Mouse (Mus musculus): Measurements from ENCODE around the gene Taf6l. TPM values are rescaled to one million over a fixed set of nuclear protein-coding genes. Genes with fewer than 3 reads are reported as not detected.

Taf6l gene
- polyA plus RNA-seq, 1 experiment from 2014 or later: 32.2 TPM

DNA sequence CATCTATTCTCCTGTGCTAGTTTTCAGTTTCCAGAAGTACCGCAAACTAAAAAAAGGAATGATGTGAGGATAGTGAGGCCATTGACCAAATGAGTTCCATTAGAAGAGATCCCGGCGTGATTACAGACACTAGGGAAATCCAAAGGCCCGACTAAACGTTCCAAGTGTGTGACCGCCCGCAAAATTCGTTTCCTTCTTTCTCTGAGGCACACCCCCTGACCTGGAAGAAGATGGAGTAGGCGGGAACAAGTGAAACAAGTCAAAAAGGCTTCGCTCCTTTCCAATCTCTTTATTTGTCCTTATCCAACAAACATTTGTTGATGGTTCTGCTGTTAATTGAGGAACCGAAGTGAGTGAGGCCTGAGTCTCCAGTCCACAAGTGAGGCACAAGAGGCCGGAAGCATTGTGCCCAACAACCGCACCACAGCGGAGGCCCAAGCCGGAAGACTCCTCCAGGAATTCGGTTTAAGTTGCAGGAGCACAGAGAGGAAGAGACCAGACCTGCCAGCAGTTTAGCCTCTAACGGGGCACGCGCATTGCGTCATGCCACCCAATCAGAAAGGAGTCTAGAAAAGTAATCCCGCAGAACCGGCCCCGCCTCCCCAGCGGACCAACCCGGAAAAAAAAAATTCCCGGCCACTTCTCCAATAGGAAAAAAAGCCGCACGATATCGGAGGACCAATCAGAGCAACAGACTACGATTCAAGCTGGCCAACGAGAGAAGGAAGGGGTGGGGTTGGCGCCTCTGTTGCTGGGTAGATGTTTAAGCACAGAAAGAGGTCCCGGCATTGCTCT is 32.8 kb upstream of the Taf6l start, which contains the start of gene Ttc9c:
Ttc9c (minus strand) TSS at position 533 of the 795 bp plus-strand sequence.
- peak within 1 kb of the TSS; percentile 93 for H3K9ac ChIP-seq (replicated peaks; ENCODE audit: low read depth, low read length)
- peak; percentile 91 for ATAC-seq
- H3K27ac ChIP-seq (ENCODE audit: low read length): peak within 1 kb of the TSS; percentile 100
- H3K27me3 ChIP-seq (replicated peaks; ENCODE audit: control insufficient read depth, insufficient read depth, low read length): no peaks in the 10 kb centered on the region
- H3K9me3 ChIP-seq (ENCODE audit: control insufficient read depth, low read length): no peaks in the 10 kb centered on the region
- under 1% methylated on average over 33 of the region's 33 CpGs for WGBS
- H3K36me3 ChIP-seq (ENCODE audit: control insufficient read depth, insufficient read depth): no peaks in the 10 kb centered on the region; the same call in 1 of the 2 replicates
- H3K4me2 ChIP-seq (ENCODE audit: low read length): peak within 1 kb of the TSS; percentile 92
- peak within 1 kb of the TSS; percentile 99 for H3K4me3 ChIP-seq (replicated peaks; ENCODE audit: low read length)
- H3K4me1 ChIP-seq (replicated peaks; ENCODE audit: control insufficient read depth, insufficient read depth, low read length): peaks cover 50% of the 10 kb centered on the region

DNA sequence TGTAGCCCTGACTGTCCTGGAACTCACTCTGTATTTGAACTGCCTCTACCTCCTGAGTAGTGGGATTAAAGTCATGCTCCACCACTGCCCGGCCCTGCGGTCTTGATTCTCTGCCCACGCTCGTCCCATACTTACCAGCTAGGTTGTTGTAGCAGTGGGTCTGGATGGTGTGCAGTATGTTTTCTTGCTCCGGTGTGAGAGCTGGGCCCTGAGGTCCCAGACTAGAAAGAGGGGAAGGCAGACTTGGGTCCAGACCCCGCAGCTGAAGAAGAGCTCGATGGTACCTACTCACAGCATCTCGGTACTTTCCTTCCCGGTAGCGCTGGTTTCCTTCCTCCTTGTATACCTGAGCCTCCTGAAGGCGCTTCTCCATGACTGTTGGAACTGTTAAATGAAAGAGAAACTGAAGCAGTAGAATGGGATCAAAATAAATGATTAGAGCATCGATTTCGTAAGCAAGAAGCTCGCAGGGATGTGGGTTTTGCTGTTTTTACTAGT is 32.1 kb upstream of the Taf6l start:
- 25% methylated on average over 14 of the region's 14 CpGs for WGBS
- Histone ChIP-seq H3K9me3 (ENCODE audit: control insufficient read depth, low read length) (no peaks in the 10 kb centered on the region), H3K4me2 (ENCODE audit: low read length) (peak overlapping the region; percentile 92), H3K4me1 (replicated peaks; ENCODE audit: control insufficient read depth, insufficient read depth, low read length) (peaks cover 48% of the 10 kb centered on the region), H3K9ac (replicated peaks; ENCODE audit: low read depth, low read length) (peak overlapping the region; percentile 61), H3K36me3 (ENCODE audit: control insufficient read depth, insufficient read depth) (no peaks in the 10 kb centered on the region), H3K27me3 (replicated peaks; ENCODE audit: control insufficient read depth, insufficient read depth, low read length) (no peaks in the 10 kb centered on the region), H3K27ac (ENCODE audit: low read length) (peak overlapping the region; percentile 90), H3K4me3 (replicated peaks; ENCODE audit: low read length) (peak overlapping the region; percentile 99)
- ATAC-seq: no peak

GRCm38 (mm10) chr19:8817001-8817400 is 30.8 kb upstream of the Taf6l start:
- Histone ChIP-seq H3K27me3 (replicated peaks; ENCODE audit: control insufficient read depth, insufficient read depth, low read length) (no peaks in the 10 kb centered on the region), H3K9me3 (ENCODE audit: control insufficient read depth, low read length) (no peaks in the 10 kb centered on the region), H3K36me3 (ENCODE audit: control insufficient read depth, insufficient read depth) (no peaks in the 10 kb centered on the region), H3K4me1 (replicated peaks; ENCODE audit: control insufficient read depth, insufficient read depth, low read length) (peaks cover 36% of the 10 kb centered on the region), H3K4me2 (ENCODE audit: low read length) (peak overlapping the region; percentile 12), H3K27ac (ENCODE audit: low read length) (no peak overlapping the region), H3K4me3 (replicated peaks; ENCODE audit: low read length) (no peak overlapping the region), H3K9ac (replicated peaks; ENCODE audit: low read depth, low read length) (0 out of 2 replicates have a peak overlapping the region, but pooled peaks have one; percentile 33)
- 63% methylated on average over 3 of the region's 3 CpGs for WGBS
- ATAC-seq: no peak

GRCm38 (mm10) chr19:8815812-8816211 is 29.6 kb upstream of the Taf6l start:
- WGBS: 70% methylated on average over 11 of the region's 11 CpGs
- Histone ChIP-seq H3K9ac (replicated peaks; ENCODE audit: low read depth, low read length) (no peak overlapping the region), H3K4me3 (replicated peaks; ENCODE audit: low read length) (no peak overlapping the region), H3K9me3 (ENCODE audit: control insufficient read depth, low read length) (no peaks in the 10 kb centered on the region), H3K4me2 (ENCODE audit: low read length) (0 out of 2 replicates have a peak overlapping the region, but pooled peaks have one; percentile 9), H3K27me3 (replicated peaks; ENCODE audit: control insufficient read depth, insufficient read depth, low read length) (no peaks in the 10 kb centered on the region), H3K36me3 (ENCODE audit: control insufficient read depth, insufficient read depth) (0 out of 2 replicates have a peak, but pooled peaks cover 4% of the 10 kb centered on the region), H3K4me1 (replicated peaks; ENCODE audit: control insufficient read depth, insufficient read depth, low read length) (peaks cover 30% of the 10 kb centered on the region), H3K27ac (ENCODE audit: low read length) (no peak overlapping the region)
- ATAC-seq: no peak

GRCm38 (mm10) chr19:8806810-8807209 is 20.6 kb upstream of the Taf6l start:
- 90% methylated on average over 5 of the region's 5 CpGs for WGBS
- Histone ChIP-seq H3K4me3 (replicated peaks; ENCODE audit: low read length) (no peak overlapping the region), H3K27ac (ENCODE audit: low read length) (no peak overlapping the region), H3K4me1 (replicated peaks; ENCODE audit: control insufficient read depth, insufficient read depth, low read length) (peaks cover 8% of the 10 kb centered on the region), H3K27me3 (replicated peaks; ENCODE audit: control insufficient read depth, insufficient read depth, low read length) (no peaks in the 10 kb centered on the region), H3K9me3 (ENCODE audit: control insufficient read depth, low read length) (no peaks in the 10 kb centered on the region), H3K4me2 (ENCODE audit: low read length) (no peak overlapping the region), H3K36me3 (ENCODE audit: control insufficient read depth, insufficient read depth) (peaks cover 19% of the 10 kb centered on the region), H3K9ac (replicated peaks; ENCODE audit: low read depth, low read length) (no peak overlapping the region)
- no peak for ATAC-seq

- Histone ChIP-seq H3K9me3 (ENCODE audit: control insufficient read depth, low read length) (no peaks in the 10 kb centered on the region), H3K27me3 (replicated peaks; ENCODE audit: control insufficient read depth, insufficient read depth, low read length) (no peaks in the 10 kb centered on the region), H3K9ac (replicated peaks; ENCODE audit: low read depth, low read length) (no peak overlapping the region), H3K4me1 (replicated peaks; ENCODE audit: control insufficient read depth, insufficient read depth, low read length) (peaks cover 11% of the 10 kb centered on the region), H3K4me3 (replicated peaks; ENCODE audit: low read length) (no peak overlapping the region), H3K36me3 (ENCODE audit: control insufficient read depth, insufficient read depth) (peaks cover 5% of the 10 kb centered on the region; the same call in 1 of the 2 replicates), H3K4me2 (ENCODE audit: low read length) (no peak overlapping the region), H3K27ac (ENCODE audit: low read length) (no peak overlapping the region)
- ATAC-seq: no peak
- WGBS: 94% methylated on average over 11 of the region's 11 CpGs
Observed at GRCm38 (mm10) chr19:8803879-8804660, 17.9 kb upstream of the Taf6l start.

- Histone ChIP-seq H3K4me2 (ENCODE audit: low read length) (peak overlapping the region; percentile 82), H3K4me1 (replicated peaks; ENCODE audit: control insufficient read depth, insufficient read depth, low read length) (peaks cover 11% of the 10 kb centered on the region), H3K9me3 (ENCODE audit: control insufficient read depth, low read length) (no peaks in the 10 kb centered on the region), H3K27me3 (replicated peaks; ENCODE audit: control insufficient read depth, insufficient read depth, low read length) (no peaks in the 10 kb centered on the region), H3K36me3 (ENCODE audit: control insufficient read depth, insufficient read depth) (peaks cover 3% of the 10 kb centered on the region; the same call in 1 of the 2 replicates), H3K4me3 (replicated peaks; ENCODE audit: low read length) (no peak overlapping the region), H3K9ac (replicated peaks; ENCODE audit: low read depth, low read length) (no peak overlapping the region), H3K27ac (ENCODE audit: low read length) (no peak overlapping the region)
- 87% methylated on average over 9 of the region's 9 CpGs for WGBS
- no peak for ATAC-seq
Observed at GRCm38 (mm10) chr19:8803204-8803780, 17.1 kb upstream of the Taf6l start.

DNA sequence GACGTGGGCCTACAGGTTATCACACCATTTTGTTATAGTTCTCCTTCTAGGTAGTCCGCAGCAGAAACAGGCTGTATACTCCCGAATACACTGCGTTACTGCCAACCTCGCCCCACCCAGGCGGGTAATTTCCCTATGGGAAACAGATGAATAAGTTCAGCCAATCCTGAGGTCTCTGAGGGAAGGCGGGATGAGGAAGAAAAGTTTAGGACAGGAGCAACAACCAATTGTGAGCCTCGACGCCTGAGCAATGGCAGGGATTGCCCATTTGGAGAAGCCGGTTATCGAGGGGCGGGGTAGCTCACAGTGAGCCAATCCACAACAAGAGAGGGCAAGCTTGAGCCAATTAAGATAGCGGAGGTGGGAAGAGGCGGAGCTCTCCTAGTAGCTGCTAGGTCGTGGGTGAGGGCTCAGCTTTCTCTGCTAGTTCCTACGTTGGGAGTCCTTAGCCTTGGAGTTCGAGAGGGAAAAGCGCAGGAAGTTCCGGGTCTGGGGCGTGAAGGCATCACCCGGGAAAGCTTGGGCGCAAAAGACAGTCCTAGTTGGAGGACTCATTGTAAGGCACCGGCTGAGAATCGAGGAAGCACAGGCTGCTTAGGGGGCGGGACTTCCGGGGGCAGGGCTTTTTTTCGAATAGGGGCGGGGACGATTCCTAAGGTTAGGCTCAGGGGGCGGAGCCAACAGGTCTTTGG is 16.1 kb upstream of the Taf6l start, which contains the start of gene Zbtb3:
Zbtb3 (plus strand) TSS at position 426 of the 692 bp plus-strand sequence.
- WGBS: under 1% methylated on average over 30 of the region's 30 CpGs
- Histone ChIP-seq H3K9me3 (ENCODE audit: control insufficient read depth, low read length) (no peaks in the 10 kb centered on the region), H3K4me1 (replicated peaks; ENCODE audit: control insufficient read depth, insufficient read depth, low read length) (peaks cover 18% of the 10 kb centered on the region), H3K36me3 (ENCODE audit: control insufficient read depth, insufficient read depth) (peaks cover 3% of the 10 kb centered on the region; the same call in 1 of the 2 replicates), H3K27ac (ENCODE audit: low read length) (peak within 1 kb of the TSS; percentile 96), H3K27me3 (replicated peaks; ENCODE audit: control insufficient read depth, insufficient read depth, low read length) (no peaks in the 10 kb centered on the region), H3K9ac (replicated peaks; ENCODE audit: low read depth, low read length) (peak within 1 kb of the TSS; percentile 68), H3K4me3 (replicated peaks; ENCODE audit: low read length) (peak within 1 kb of the TSS; percentile 71), H3K4me2 (ENCODE audit: low read length) (peak within 1 kb of the TSS; percentile 82)
- peak; percentile 98 for ATAC-seq

Measured in forebrain, embryonic 16.5 days (tissue).